Mouse (Mus musculus): ENCODE data around the gene Churc1.
A peak's percentile ranks its signal among the peaks of the same experiment; 100 is the strongest.

Gene Churc1

DNA sequence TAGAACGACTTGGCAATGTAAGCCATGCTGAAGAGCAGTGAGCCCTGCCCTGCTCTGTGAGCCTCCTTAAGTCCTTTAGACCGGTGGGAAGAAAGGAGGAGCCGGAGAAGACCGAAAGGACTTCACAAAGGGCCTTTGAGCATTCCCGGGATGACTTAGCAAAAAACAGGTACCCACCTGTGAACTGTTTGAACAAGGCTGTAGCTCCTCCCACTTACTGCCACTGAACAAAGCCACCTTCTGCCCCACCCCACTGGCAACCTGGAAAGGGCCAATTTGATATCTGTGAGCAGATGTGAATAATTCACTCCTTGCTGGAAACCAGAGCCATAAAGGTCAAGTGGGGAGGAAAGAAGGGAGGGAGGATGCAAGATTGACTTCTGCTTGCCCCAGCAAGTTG is 30.0 kb downstream of the Churc1 start, which contains the start of gene Gpx2:
Gpx2 (minus strand) TSS at position 205 of the 400 bp plus-strand sequence.
- no peak for DNase-seq (ENCODE audit: low spot score in 2 of 2)

DNA sequence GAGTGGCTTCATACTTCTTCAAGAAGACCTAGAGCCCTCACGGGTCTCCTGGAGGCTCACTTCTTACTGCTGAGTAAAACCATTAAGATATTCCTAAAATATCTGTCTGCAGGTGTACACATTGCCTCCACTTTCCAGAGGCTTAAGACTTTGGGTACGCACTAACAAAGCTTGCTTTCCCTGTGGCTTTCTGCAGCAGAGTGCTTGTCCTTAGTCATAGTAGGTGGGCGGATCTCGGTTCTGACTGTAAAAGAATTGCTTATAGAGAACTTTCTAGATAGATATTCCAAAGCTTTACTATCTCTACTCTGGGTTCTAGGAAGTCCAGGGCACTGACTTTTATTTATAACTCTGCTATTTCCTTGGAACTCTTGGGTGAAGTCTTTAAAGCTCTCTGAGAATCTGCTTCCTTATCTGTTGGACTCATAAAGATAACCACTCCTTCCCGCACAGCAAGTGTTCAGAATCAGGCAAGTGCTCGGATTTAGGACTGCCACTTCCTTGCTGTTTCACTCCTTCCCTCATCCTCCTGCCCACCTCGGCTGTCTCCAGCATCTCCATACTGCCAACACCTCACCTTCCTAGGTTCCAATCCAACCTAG is 31.7 kb downstream of the Churc1 start:
- DNase-seq (ENCODE audit: low spot score in 2 of 2), result no peak

DNA sequence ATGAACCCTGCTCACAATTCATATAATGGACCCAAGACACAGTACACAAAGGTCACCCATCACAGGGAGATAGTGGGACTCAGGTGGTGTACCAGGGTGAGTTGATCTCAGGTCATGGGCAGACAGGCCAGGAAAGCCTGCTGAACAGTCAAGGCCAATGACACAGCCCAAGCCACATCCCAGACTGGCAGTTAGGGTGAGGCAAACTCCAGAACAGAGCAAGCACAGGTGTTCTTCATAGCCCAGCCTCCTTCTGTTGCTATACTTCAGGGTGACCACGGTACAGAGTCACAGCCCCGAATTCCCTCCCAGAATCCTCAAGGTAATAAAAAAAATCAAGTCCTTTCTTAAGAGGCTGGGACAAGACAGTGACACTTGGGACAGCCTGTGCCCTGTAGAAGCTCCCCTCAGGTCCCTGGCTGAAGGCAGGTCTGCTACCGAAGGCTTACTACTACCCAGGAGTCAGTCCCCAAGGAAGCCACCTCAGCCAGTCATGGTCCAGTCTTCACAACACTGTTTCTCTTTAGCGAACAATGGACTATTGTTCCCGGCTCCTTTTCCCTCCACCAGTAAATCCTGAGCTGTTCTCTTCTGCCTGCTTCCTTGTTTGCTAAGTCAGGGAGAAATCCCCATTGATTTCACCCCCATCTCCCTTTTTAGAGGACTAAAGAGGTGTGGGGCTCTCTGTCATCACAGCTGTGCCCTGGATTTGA is 32.8 kb downstream of the Churc1 start:
- no peak for DNase-seq (ENCODE audit: low spot score in 2 of 2)

DNA sequence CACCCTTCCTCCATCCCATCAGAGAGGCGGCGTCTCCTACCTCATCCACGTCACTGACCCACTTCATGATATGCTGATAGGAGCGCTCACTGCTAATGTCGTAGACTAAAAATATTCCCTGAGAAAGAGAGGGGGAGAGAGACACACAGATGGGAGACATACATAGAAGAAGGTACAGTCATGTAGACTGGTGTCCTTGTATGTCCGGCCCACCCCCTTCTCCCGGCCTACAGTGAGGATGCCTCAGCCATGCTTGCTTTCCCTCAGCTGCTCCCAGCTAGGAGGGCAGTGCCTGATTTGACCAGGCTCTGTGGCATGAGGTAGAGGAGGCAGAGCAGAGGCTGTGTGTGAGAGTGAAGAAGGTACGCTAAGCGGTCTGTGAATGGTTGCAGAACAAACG is 37.7 kb downstream of the Churc1 start:
- DNase-seq (ENCODE audit: low spot score in 2 of 2), result no peak

DNA sequence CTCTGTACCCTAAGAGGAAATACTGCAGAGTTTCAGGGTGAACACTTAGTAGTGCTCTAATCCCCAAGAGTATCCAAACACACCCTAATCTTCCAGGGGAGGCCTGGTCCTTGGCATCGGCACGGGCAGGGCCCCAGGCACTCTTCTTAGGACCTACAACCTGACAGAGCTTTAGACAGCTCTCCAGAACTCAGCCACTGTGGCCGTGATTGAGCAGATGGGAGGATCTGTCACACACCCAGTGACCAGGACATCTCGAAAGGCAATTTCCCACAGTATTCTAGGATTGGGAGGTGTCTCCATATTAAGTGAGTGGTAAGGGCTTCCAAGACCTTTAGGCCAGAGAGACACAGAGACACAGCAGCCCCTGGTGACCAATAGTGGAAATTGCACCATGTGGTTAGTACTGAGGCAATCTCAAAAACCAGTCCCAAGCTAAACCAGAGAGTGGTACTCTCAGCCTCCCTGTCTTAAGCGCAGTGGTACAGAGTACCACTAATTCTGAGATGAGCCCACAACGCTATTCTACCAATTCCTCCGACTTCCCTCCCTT is 38.4 kb downstream of the Churc1 start:
- DNase-seq (ENCODE audit: low spot score in 2 of 2), result peak in 1 of 2 experiments; percentile 32

DNA sequence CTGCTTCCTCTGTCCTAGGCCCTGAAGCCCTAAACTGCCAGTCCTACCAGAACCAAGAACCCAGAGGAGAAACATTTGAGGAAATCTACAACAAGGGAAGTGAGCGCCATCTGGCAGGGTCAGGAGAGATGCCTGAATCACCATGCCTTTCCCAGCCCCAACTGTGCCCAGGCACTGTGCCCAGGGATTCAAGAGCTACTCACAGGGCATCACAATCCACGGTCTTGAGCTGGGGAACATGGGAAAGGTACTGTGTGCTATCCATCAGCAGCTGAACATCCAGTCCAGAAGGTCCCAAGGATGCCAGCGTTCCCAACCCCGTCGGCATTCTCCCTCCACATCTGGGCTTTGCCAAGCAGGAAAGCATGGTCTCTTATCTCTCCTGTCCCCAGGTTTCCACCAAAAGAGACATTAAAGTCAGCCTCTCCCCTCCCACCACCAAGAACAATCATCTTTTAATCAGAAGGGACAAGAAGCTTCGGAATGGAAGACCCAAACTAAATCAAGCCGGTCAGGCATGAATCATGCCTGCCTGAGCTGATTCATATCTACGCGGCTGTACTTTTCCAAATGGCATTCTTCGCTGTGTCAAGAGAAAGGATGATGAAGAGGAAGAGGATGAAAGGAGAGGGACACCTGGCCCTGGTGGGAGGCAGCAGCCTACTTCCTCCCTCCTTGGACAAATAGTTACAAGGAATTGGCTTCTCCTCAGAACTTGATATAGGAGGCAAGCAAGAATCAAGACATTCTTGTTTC is 39.9 kb downstream of the Churc1 start:
- DNase-seq (ENCODE audit: low spot score in 2 of 2), result no peak

DNA sequence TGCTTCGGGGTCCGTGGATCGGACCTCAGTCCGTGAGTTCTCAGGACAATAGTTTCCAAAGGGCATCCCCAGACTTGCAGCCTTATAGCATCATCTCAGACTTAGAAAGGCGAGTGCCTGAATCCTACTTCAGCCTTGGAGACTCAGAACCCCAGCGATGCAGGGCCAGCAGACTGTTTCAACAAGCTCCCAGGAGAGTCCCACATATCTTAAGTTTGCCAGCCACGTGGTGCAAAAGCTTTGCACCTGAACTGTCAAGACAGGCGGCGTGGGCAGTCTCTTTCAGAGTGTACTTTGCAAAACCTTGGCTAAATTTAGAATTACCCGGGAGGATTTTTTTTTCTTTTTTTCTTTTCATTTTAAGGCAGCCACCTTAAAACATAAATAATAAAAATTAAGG is 42.5 kb downstream of the Churc1 start:
- DNase-seq (ENCODE audit: low spot score in 2 of 2), result no peak

DNA sequence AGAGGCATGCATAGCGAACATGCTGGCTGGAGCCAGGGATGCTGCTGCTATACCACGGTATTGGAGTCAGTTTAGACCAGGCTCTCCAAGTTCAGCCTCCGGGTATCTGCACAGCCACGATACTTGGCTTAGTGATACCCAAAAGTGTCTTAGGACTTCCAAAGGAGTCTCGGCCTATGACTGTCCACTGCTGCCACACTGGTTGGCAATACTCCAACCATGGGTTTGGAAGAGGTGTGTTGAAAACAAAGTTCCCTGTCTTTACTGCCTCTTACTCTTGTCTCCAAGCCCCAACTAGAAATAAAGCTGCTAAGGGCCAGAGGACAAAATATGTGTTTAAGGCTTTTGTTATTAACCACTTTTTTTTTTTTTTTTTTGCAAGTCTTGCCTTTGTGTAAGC is 45.2 kb downstream of the Churc1 start:
- DNase-seq (ENCODE audit: low spot score in 2 of 2), result no peak

DNA sequence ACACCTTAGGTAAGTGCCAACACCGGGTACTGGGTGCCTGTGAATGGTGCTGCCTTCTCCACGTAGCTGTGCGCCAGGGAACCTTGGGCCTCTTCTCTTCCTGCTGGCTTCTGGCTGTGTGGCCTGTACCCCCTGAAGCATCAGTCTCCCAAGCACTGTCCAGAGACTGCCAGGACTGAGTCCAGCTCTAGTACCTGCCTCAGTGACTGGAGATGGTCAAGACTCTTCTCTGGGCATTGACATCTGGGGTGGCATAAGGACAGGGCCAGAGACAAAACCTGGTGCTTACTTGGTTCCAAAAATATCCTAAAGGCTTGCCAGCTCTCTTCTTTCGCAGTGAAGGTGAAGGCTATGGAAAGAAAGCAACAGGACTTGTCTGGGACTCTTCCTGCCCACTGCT is 45.7 kb downstream of the Churc1 start:
- no peak for DNase-seq (ENCODE audit: low spot score in 2 of 2)

DNA sequence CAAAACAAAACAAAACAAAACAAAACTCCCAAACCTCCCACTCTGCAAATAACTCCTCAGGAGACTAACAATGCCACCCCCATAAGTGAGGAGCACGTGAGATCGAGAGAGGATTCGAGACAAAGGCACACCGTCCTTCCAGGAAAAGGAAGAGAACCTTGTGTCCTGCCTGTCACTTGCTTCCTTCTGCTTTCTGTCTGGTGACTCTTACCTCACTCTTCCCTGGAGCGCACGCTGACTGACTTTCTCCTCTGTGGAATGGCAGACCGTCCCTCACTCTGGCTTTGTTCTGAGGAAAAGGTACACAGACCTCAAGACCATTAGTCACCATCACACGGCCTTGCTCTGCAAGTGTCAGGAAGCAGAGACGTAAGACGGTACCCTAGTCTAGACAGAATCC is 48.2 kb downstream of the Churc1 start:
- DNase-seq (ENCODE audit: low spot score in 2 of 2), result no peak

DNA sequence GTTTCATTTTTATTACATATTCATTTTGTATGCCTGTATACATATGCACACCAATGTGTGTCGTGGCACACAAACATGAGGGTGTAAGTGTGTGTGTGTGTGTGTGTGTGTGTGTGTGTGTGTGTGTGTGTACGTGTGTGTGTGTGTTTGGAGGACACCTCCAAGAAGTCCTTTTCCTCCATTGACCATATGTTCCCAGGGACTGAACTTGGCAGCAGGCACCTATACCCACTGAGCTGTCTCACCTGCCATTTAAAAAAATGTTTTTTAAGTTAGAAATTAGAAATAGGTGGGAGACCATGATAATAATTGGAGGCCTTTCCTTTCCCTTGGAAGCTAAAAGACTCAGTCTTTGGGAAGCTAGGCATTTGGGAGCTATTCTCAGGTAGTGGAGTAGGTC is 48.8 kb downstream of the Churc1 start:
- no peak for DNase-seq (ENCODE audit: low spot score in 2 of 2)

DNA sequence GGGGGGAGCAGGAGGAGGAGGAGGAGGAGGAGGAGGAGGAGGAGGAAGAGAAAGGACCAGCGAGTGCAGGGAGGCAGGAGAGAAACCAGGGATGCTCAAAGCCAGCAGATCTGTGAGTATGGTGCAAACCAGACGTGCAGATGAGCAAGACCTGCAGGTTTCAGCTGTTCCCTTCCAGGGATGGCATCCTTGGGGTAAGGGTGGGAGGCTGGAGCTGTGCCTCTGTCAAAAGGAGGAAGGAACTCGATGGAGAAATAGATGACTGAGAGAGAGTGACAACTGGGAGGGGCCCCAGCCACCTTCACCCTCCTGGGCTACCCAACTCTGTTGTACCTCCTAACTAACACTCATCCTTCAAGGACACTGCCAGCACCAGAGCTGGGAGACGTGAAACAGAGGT is 51.4 kb downstream of the Churc1 start:
- no peak for DNase-seq (ENCODE audit: low spot score in 2 of 2)

DNA sequence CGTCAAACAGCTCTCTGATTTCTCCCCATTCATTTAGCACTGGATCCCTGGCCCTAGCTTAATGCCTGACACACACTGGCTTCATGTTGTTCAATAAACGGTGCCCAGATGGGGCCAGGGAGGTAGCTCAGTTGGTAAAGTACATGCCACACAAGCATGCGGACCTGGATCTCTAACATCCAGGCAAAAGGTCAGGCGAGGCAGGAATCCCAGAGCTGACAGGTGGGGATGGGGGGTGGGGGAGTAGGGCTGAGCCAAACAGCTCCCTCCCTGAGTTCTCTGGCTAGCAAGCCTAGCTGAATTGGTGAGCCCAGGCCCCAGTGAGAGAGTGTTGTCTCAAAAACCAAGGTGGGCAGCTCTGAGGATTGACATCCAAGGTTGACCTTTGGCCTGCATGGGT is 51.8 kb downstream of the Churc1 start:
- no peak for DNase-seq (ENCODE audit: low spot score in 2 of 2)

DNA sequence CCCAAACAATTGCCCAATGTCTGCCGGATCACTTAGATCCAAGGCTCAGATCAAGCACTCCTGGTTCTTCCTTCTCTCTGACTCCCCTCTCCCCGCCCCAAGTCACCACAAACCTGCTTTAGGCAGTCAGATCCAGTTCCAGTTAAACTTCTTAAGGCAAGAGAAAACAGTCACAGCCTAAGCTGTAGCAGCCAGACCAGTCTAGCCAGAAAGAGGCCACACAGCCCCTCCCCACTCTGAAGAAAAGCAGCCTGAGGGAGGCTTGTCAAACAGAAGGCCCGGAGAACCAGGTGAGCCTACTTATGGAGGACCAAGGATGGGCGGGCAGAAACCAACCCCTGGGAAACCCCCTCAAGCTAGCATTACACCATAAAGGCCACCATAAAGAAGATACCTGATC is 52.8 kb downstream of the Churc1 start:
- no peak for DNase-seq (ENCODE audit: low spot score in 2 of 2)

DNA sequence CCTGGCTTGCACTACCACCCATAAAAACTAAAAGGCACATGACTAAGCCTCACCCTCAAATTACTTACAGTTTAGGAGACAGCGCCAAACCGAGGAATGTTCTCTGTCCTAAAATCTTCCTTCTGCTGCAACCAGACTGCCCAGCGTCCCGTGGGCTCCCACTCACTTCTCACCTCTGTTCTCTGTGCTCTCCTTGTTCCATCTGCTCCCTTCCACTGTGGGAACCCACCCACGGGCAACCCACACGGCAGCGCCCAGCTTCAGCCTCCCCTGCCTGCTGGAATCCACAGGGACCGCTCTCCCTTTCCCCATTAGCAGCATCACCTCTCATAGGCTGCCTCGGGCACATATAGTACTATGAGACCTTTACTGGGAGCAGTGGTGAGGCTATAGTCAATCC is 53.6 kb downstream of the Churc1 start:
- no peak for DNase-seq (ENCODE audit: low spot score in 2 of 2)

DNA sequence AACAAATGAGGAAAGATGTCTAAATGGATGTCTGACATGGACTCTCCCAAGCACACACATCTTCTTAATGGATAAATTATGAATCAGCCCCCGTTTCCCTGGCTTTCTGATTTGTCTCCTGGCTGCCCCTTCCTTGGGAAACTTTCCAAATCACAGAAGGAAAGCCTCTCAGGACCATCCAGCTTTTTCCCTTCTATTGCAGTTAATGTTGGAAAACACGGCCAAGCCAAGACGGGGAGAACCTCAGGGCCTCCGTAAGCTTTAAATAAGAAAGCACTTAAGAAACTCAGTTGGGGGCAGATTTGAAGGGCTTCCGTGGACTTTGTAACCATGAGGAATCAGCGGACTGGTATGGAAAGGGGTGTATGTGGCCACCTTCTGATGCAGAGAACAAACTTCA is 54.5 kb downstream of the Churc1 start:
- no peak for DNase-seq (ENCODE audit: low spot score in 2 of 2)

DNA sequence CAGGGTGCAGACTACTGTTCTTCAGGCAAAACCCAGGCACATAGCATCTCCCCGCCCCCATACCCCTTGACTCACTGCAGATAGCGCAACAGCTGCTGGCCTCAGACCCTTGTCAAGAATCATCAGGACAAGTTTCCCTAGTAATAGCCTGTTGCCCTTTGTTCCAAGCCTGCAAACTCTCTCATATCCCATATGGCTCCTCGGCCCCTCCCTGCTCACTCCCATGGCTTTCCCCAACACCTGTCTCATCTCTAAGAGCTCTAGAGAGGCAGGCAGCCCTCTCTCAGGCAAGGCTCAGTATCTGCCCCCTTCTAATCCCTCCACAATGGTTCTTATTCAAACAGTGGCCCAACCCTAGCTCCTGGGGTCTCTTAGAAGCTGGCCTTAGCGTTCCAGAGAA is 55.3 kb downstream of the Churc1 start:
- no peak for DNase-seq (ENCODE audit: low spot score in 2 of 2)

DNA sequence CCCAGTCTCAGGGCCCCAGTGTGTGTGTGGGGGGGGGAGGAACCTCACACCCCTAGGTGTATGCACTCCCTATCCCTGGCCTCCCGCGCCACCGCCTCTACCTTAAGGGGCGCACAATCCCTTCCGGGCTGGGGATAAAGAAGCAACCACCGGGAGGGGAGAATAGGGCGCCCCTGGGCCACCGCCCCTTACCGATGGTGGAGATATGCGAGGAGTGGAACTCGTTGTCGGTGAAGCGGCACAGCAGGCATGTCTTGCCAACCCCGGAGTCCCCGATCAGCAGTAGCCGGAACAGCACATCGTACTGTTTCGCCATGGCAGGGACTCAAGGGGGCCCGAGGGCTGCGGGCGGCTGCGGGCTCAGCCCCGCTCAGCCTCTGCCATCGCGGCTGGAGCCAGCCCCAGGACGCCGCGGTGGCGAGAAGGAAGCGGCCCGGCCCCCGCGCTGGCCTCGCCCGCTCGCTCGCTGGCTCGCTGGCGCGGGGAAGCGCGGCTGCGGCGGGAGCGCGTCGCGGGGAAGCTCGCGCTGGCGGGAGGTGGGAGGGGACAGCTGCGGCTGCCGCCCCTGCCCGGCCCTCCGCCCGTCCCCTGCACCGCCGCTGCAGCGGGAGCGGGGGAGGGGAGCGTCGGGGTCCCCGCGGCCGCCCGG is 56.8 kb downstream of the Churc1 start:
- DNase-seq (ENCODE audit: low spot score in 2 of 2), result no peak

DNA sequence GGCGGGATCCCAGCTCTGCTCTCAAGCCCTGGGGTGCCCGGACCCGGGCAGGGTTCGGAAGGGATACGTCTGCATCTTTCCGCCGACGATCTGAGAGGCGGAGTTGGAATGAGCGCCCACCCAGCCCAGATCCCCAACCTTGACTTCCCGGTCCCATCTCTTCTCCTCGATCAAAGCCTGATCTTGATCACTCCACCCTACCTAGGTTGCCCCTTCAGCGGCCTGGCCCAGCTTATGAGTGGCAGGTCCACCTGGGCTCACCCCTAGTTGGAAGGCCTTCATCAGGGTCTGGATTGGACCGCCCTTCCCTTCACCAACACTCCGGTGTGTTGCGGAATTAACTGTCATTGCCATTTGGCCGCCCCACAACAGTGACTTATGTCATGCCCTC is 57.3 kb downstream of the Churc1 start, which contains the start of gene Rab15:
Rab15 (minus strand) TSS at position 258 of the 391 bp plus-strand sequence.
- DNase-seq (ENCODE audit: low spot score in 2 of 2), result no peak

DNA sequence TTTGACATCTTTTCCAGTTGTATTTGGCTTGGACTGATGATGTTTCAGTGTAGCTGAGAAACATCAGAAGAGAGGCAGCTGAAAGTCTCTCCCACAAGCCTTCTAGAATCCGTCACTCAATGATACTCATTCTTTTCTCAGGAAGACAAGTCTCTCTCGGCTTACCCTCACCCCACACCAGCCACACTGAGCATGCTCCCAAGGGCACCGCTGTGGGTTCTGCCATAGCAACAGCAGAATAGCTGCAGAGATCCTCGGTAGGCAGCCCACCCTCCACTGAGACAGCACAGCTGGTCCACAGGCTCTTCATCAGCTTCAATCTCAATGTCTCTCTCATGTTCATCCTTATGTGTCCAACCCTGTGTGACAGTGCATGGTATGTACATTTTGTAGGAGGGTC is 59.9 kb downstream of the Churc1 start:
- no peak for DNase-seq (ENCODE audit: low spot score in 2 of 2)

DNA sequence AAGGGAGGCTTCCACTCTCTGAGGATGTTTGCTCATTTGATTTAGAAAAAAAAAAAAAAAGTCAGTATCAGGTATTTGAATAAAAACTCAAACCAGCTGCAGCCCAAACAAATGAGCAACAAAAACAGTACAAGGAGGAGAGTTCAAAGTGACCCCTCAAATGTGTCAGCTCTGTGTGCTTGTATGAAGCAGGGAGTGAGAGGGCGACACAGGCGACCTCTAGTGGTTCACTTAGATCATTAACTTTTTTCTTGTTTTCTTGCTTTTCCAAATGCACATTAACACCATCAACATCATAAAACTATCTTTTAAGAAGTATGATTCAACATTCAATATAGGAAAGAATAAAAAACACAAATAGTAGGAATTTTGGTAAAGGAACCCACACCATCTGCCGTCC is 67.4 kb downstream of the Churc1 start:
- DNase-seq (ENCODE audit: low spot score in 2 of 2), result no peak

Measured in spleen, postnatal 4 days (tissue).